Mouse (Mus musculus) stomach, adult 2 months (tissue): ENCODE data around the gene 4930519P11Rik. TPM values are rescaled to one million over a fixed set of nuclear protein-coding genes. Genes with fewer than 3 reads are reported as not detected.

Source experiments
- polyA plus RNA-seq: library from polyadenylated mRNA; depleted of rRNA; stranded (reverse); fragments of >200 nt; gene quantifications from 2 replicates; pipeline ENCODE4 v1.2.3, GENCODE M21; 2012; rRNA removed

The 4930519P11Rik gene
- polyA plus RNA-seq, result 0.63 TPM in 2 replicates

DNA sequence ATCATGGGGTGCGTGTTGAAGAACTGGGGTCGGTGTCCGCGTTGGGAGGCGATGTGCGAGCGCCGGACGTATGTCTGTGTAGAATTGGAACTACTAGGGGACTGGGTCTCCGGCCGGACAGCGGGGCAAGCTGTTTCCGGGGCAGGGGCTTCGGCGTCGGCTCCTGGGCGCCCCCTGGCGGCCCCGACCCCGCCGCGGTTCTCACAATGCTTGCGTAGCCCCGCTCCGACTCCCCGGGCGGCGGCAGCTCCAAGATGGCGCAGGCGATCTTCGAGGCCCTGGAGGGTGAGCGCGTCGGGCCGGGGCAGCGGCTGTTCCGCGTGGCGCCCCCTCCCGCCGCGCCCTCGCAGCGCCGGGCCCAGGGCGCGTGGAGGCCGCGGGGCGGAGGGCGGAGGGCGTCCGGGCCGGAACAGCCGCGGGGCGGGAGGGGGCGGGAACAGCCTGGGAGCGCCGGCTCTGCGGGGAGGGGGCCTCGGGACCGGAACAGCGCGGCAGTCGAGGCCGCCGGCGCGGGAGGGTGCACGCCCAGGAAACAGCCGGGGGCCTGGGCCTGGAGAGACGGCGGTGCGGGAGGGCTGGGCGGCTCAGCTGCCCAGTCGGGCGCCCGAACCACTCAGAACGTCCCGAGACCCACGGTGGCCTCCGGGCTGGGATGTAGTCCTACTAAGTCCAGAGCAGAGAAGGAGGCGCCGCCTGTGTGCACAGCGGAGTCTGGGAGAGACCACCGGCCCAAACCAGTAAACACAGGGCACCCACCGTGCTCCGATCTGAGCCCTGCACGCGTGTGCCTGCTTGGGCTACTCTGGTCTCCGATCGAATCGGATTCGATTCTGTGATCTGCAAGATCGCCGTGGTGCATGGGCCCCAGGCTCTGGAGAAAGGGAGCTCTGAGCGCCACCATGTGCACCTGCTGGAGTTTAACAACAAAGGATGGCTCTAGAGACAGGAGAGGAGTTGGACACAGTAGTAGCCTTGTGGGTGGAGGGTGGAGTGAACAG, at the start of gene 4930519P11Rik, which contains the start of gene Zfp341:
Gene 4930519P11Rik (minus strand): TSS at position 320 of the 998 bp plus-strand sequence.
Gene Zfp341 (plus strand): TSS at position 180 of the 998 bp plus-strand sequence.

DNA sequence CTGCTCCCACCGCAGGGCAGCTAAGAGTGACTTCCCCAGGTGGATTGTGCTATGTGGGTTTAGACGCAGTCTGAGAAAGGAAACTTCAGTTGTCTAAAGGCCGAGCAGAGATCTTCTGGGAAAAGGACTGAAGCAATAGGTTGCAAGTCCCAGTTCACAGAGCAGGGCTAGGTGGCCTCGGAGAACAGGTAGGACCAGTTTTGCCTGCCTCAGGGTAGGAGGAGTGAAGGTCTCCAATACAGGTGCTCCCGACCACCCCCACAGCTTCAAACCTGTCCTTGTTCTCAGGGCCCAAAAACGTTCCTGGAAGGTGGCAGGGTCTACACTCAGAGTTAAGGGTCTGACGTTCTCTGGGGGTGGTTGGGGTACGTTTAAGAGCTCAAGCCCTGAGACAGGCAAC, 38.1 kb upstream of the 4930519P11Rik start, which contains the start of gene Chmp4b:
Gene Chmp4b (plus strand): TSS at position 343 of the 400 bp plus-strand sequence.

DNA sequence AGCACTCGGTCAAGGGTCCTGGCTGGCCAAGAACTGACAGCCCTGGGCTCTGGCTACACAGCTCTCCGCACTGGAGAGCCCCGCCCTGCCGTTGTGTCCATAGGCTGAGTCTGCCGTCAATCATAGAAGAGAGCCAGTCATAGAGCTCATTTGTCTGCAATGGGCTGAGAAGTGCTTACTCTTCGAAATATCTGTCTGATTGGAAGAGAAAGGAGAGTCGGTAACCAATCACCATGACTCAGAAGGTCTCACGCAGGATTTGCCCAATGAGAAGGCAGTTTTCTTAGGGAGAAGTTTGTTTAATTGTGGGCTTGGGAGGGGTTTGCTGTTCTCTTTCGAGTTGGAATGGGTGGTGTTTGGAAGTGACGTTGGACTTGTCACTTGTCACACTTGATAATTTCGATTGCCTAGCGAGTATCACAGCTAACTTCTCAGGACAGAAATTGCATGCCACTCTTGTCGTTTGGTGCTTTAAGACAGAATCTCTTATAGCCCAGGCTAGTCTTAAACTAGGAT, 9.5 kb downstream of the 4930519P11Rik start, which contains the start of gene Pxmp4:
Gene Pxmp4 (minus strand): TSS at position 71 of the 516 bp plus-strand sequence.

DNA sequence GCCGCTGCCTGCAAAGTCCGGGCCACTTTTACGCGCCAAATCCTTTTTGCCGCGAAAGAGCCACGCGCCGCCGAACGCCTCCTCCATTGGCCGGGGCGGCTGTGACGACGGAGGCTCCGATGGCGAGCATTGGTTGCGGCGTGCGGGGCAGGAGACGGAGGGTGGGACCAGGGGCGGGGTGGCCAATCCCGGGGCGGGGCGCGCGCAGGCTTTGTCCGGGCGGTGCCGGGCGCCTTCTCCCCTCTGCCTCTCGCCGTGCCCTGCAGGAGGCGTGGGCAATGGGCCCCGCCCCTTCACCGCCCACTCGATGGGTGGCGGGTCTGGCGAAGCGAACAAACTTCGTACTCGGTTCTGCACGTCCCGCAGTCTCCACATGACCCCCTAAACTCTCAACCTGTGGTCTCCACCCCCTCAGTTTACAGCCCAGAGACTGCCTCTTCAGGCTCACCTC, 43.4 kb downstream of the 4930519P11Rik start, which contains the start of gene E2f1:
Gene E2f1 (minus strand): TSS at position 57 of the 451 bp plus-strand sequence.

Other genes with a start within 250 kb of the 4930519P11Rik start
- gene Cdk5rap1, start 240.4 kb downstream of the 4930519P11Rik start, polyA plus RNA-seq, result 2.3 and 3.1 TPM in 2 replicates
- gene Snta1, start 205.3 kb downstream of the 4930519P11Rik start, polyA plus RNA-seq, result 16.3 and 20.8 TPM in 2 replicates
- gene Cbfa2t2, start 177.0 kb downstream of the 4930519P11Rik start, polyA plus RNA-seq, result 3.4 and 4.7 TPM in 2 replicates
- 0.65 TPM in 1 of 2 replicates, not detected in the other for gene 1700003F12Rik, start 66.4 kb downstream of the 4930519P11Rik start, polyA plus RNA-seq
- gene Actl10, start 61.7 kb downstream of the 4930519P11Rik start, polyA plus RNA-seq, result 0.04 and 0.14 TPM in 2 replicates
- gene Necab3, start 54.5 kb downstream of the 4930519P11Rik start, polyA plus RNA-seq, result 0.08 and 0.11 TPM in 2 replicates
- gene E2f1, start 43.5 kb downstream of the 4930519P11Rik start, polyA plus RNA-seq, result 2.6 and 3.6 TPM in 2 replicates
- 31.1 and 40.7 TPM in 2 replicates for gene Pxmp4, start 9.7 kb downstream of the 4930519P11Rik start, polyA plus RNA-seq
- gene Zfp341, start 140 bp downstream of the 4930519P11Rik start, polyA plus RNA-seq, result 2.7 and 2.8 TPM in 2 replicates
- gene Chmp4b, start 38.3 kb upstream of the 4930519P11Rik start, polyA plus RNA-seq, result 32.9 and 39.2 TPM in 2 replicates
- gene Gm14214, start 156.6 kb upstream of the 4930519P11Rik start, polyA plus RNA-seq, result not detected in 2 replicates
- gene Raly, start 177.7 kb upstream of the 4930519P11Rik start, polyA plus RNA-seq, result 66.9 and 107 TPM in 2 replicates
- gene a, start 178.0 kb upstream of the 4930519P11Rik start, polyA plus RNA-seq, result 0.21 TPM in 1 of 2 replicates, not detected in the other